Mouse (Mus musculus) intestine, embryonic 16.5 days (tissue): ENCODE results near the gene Apoh. TPM values are rescaled to one million over a fixed set of nuclear protein-coding genes. Genes with fewer than 3 reads are reported as not detected.

ENCODE experiments used
- ATAC-seq: fragments of 200-750 bp; cut with Nextera tagmentation; 2 replicates; pipeline ENCODE4 v1.8.0; 2017; ENCODE audit warnings: moderate TSS enrichment, moderate library complexity
- H3K27ac ChIP-seq: fragments of 300-500 bp; sonication (generic); 2 replicates; pipeline ENCODE4 v1.5.1; 2014; ENCODE audit warnings: mild to moderate bottlenecking, low read length
- H3K27me3 ChIP-seq: fragments of 300-500 bp; sonication (generic); replicated peaks from 2 replicates; pipeline ENCODE4 v1.6.1; 2014; ENCODE audit warnings: low read length, control low read depth, mixed read lengths; ENCODE audit not compliant: control insufficient read depth, insufficient read depth
- H3K36me3 ChIP-seq: fragments of 300-500 bp; sonication (generic); 2 replicates; pipeline ENCODE4 v1.6.1; 2014; ENCODE audit warnings: low read length, control low read depth; ENCODE audit not compliant: control insufficient read depth, insufficient read depth
- H3K4me1 ChIP-seq: fragments of 300-500 bp; sonication (generic); 2 replicates; pipeline ENCODE4 v1.6.1; 2014; ENCODE audit warnings: low read length, control low read depth, mixed read lengths; ENCODE audit not compliant: control insufficient read depth, insufficient read depth
- H3K4me2 ChIP-seq: fragments of 300-500 bp; sonication (generic); 2 replicates; pipeline ENCODE4 v1.6.1; 2014; ENCODE audit warnings: low read depth, low read length, control low read depth
- H3K4me3 ChIP-seq: fragments of 300-500 bp; sonication (generic); 2 replicates; pipeline ENCODE4 v1.5.1; 2014; ENCODE audit warnings: mild to moderate bottlenecking, low read length
- H3K9ac ChIP-seq: fragments of 300-500 bp; sonication (generic); 2 replicates; pipeline ENCODE4 v1.6.1; 2014; ENCODE audit warnings: low read depth, low read length
- H3K9me3 ChIP-seq: fragments of 300-500 bp; sonication (generic); 2 replicates; pipeline ENCODE4 v1.6.1; 2016; ENCODE audit warnings: low read length, control low read depth; ENCODE audit not compliant: control insufficient read depth
- WGBS: fragments of 180-500 bp; shearing (Covaris S2); extraction: QIAGEN DNeasy Blood & Tissue Kit; methylation state at CpG from one replicate; pipeline ENCODE4 v1.1.7; 2014; 5-methylcytosine and 5-hydroxymethylcytosine counted together
- polyA plus RNA-seq: library from polyadenylated mRNA; unstranded; fragments of >200 nt; fragmentation: Nextera tagmentation; extraction: Ambion mirVana; gene quantifications from 2 replicates; pipeline ENCODE4 v1.2.1, GENCODE M21; 2015

Apoh gene
- polyA plus RNA-seq, 1 experiment from 2014 or later = 11.5 TPM

DNA sequence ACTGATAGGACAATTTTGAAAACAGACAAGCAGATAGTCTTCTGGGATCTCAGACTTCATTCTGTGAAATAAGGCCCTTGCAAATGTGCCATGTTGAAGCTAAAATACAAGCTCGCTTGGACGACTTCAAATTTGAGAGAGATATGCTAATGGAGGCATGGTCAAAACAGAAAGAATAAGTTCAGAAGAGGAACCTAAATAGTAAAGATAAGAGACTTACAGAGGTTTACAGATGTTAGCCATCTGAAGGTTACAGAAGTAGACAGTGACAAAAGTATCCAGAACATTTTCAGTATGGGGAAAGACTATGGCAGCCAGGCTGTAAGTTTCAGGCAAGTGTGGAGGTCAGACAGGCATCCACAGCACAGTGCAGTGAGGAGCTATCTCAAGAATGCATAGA, 21.0 kb upstream of the Apoh start:
- WGBS = 85% methylated on average over 2 of the region's 2 CpGs
- no peaks in the 10 kb centered on the region for H3K36me3 ChIP-seq

DNA sequence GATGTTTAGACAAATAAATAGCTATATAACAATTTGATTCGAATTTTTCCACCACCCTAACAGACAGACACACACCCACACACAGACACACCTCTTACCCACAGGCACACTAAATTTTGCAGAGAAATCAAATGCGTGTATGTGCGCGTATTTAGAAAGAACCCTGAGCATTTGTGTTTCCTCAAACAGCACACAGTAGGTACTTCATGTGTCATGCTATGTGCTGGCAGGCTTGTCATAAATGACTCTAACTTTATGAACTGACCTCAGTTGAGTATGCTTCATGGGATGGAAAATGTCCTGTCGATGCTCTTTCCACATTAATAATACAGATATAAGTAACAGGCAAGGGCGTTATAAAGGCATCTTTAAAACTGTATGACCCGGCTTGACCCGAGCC, 17.2 kb upstream of the Apoh start:
- Histone ChIP-seq H3K27me3 (no peaks in the 10 kb centered on the region), H3K4me2 (no peak overlapping the region), H3K9me3 (no peaks in the 10 kb centered on the region), H3K4me1 (peaks cover 15% of the 10 kb centered on the region; the same call in 1 of the 2 replicates), H3K9ac (no peak overlapping the region), H3K36me3 (no peaks in the 10 kb centered on the region), H3K27ac (no peak overlapping the region), H3K4me3 (no peak overlapping the region)
- WGBS = 83% methylated on average over 8 of the region's 8 CpGs
- ATAC-seq = no peak

More for the DNA sequence above, 21.0 kb upstream of the Apoh start:
- Histone ChIP-seq H3K27ac (no peak overlapping the region), H3K9me3 (no peaks in the 10 kb centered on the region), H3K9ac (no peak overlapping the region), H3K4me3 (no peak overlapping the region), H3K4me1 (0 out of 2 replicates have a peak, but pooled peaks cover 6% of the 10 kb centered on the region), H3K27me3 (no peaks in the 10 kb centered on the region), H3K4me2 (no peak overlapping the region)
- ATAC-seq = no peak

DNA sequence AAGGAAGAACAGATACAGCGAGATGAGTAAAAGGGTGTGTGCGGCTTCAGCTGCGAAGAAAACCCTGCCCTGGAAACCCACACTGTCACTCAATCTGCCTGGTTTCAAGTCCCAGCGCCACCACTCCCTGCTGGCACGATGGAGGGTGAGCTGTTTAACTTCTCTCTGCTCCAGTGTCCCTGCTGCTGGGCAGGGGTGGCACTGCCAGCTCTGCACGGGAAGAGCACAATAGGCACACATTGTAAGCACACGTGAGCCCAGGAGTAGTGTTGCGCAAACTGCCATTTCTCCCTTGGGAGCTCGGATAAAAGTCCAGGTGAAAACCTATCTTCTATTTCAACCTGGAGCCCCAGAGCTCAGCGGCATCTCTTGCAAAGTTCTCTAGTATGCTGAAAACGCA, 12.3 kb upstream of the Apoh start:
- 80% methylated on average over 11 of the region's 11 CpGs for WGBS
- no peak overlapping the region for H3K9ac ChIP-seq
- ATAC-seq = no peak

DNA sequence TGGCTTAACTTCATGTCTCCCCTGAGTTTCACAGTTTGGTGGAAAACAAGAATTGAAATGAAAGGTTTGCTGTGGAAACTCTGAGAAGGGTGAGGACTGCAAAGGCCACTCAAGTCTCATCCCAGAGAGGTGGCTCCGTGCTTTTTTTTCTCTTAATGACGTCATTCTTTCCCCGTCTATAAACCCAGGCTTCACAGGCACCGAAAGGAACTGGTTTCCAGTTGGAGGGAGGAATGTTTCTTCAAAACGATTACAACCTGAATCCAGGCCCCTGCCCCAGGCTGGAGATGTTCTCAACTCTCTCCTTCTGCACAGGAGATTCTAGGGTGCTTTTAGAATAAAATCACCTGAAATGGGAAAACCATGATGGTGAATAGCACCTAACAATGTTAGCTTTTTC, 10.1 kb upstream of the Apoh start:
- Histone ChIP-seq H3K4me1 (peaks cover 24% of the 10 kb centered on the region), H3K27me3 (no peaks in the 10 kb centered on the region), H3K9me3 (no peaks in the 10 kb centered on the region), H3K27ac (no peak overlapping the region), H3K9ac (no peak overlapping the region), H3K4me3 (no peak overlapping the region), H3K4me2 (no peak overlapping the region), H3K36me3 (no peaks in the 10 kb centered on the region)
- ATAC-seq = no peak
- 37% methylated on average over 5 of the region's 5 CpGs for WGBS

More for the DNA sequence above, 12.3 kb upstream of the Apoh start:
- peaks cover 20% of the 10 kb centered on the region; the same call in 1 of the 2 replicates for H3K4me1 ChIP-seq
- no peaks in the 10 kb centered on the region for H3K9me3 ChIP-seq
- H3K4me3 ChIP-seq = no peak overlapping the region
- no peak overlapping the region for H3K27ac ChIP-seq
- no peak overlapping the region for H3K4me2 ChIP-seq
- H3K27me3 ChIP-seq = no peaks in the 10 kb centered on the region
- no peaks in the 10 kb centered on the region for H3K36me3 ChIP-seq

DNA sequence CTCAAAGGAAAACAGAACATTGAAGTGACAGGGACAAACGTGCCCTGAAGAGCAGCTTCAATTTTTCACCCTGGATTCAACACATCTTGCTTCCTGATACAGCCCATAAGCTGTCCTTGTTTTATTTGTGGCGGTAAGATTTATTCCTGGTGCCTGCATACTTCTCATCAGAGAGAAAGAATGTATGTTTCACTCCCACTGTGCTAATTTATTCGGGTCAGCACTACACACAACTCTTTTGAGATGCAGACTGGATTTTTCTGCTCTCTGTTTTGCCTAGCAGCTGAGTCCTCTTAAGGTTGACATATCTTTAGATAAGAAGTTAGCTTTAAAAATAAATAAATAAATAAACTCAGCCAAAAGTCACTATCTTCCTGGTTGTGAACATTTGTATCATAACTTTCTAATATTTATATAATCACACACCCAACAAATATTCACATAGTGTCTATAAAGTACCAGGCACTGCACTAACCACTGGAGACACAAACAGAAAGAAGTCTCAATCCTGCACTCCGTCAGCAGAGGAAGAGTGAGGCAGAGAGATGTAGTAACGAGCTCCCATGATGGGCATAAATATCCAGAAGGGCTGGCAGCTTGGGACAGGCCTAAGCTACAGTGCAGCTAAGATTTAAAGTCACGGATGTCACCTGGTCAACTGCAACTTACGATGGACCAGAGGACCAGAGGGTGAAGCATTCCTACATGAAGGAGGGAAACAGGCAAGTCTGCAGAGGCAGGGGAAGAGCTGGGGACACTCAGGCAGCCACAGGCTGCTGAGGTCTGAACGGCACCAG, 9.4 kb upstream of the Apoh start:
- H3K4me1 ChIP-seq = peaks cover 24% of the 10 kb centered on the region
- WGBS = 57% methylated on average over 8 of the region's 8 CpGs
- no peak overlapping the region for H3K27ac ChIP-seq
- no peak overlapping the region for H3K9ac ChIP-seq
- no peaks in the 10 kb centered on the region for H3K36me3 ChIP-seq
- no peak overlapping the region for H3K4me3 ChIP-seq
- H3K9me3 ChIP-seq = no peaks in the 10 kb centered on the region
- ATAC-seq = no peak
- H3K4me2 ChIP-seq = no peak overlapping the region
- no peaks in the 10 kb centered on the region for H3K27me3 ChIP-seq

DNA sequence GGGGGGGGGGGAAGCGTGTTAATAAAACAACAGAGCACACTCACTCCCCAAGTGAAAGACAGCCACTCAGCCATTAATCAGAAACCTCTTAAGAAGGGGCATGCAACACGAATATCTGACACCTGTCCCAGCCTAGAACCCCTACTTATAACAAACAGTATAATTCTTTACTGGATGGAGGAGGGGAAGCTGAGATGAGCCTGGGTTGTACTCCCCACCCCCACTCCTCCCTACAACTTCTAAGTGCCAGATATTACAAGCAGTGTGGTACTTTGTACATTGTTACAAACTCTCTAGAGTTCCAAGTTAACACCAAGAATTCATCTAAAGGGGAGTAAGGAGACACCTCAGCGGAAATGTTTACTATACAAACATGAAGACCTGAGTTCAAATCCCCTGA, 8.5 kb upstream of the Apoh start:
- Histone ChIP-seq H3K4me3 (no peak overlapping the region), H3K9ac (no peak overlapping the region), H3K27ac (no peak overlapping the region), H3K27me3 (no peaks in the 10 kb centered on the region), H3K4me2 (no peak overlapping the region), H3K36me3 (no peaks in the 10 kb centered on the region), H3K9me3 (no peaks in the 10 kb centered on the region), H3K4me1 (peaks cover 22% of the 10 kb centered on the region)
- no peak for ATAC-seq
- 66% methylated on average over 3 of the region's 3 CpGs for WGBS

DNA sequence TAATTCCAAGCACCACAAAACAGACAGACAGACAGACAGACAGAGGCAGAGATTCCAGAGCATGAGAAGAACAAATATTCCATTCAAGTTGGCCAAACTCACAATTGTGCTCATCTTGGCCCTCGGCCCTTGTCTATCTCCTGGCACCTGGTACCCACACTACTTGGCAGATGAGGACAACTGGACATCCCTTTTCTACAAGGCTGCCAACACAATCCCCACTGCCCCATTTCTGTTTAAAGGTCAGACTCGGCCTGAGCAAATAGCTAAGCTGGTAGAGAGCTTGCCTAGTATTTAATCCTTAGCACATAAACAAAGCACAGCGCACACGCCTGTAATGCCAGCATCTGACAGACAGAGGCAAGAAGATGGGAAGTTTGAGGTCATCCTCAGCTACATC, 7.6 kb upstream of the Apoh start:
- H3K27ac ChIP-seq = no peak overlapping the region
- 89% methylated on average over 4 of the region's 4 CpGs for WGBS

DNA sequence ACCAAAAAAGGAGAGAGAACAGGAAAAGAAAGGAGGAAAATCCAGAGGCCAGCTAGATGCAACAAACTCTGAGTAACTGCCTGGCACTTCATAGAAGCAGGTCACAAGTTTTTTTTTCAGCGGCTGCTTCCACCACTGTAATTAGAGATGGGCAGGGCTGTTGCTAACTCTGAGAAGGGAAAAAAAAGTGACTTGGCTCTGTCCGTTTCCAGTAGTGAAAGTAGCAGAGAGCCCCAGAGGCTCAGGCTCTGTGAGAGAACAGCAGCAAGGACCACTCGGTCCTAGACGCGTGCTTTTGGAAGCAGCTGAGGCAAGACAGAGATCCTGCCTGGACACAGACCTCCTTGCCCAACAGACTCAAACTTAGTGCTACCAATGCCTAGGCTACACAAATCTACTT, 6.7 kb upstream of the Apoh start:
- no peaks in the 10 kb centered on the region for H3K27me3 ChIP-seq
- 48% methylated on average over 5 of the region's 5 CpGs for WGBS
- ATAC-seq = no peak
- no peak overlapping the region for H3K4me2 ChIP-seq
- H3K4me3 ChIP-seq = no peak overlapping the region
- no peaks in the 10 kb centered on the region for H3K36me3 ChIP-seq
- peaks cover 15% of the 10 kb centered on the region for H3K4me1 ChIP-seq
- no peak overlapping the region for H3K27ac ChIP-seq
- H3K9ac ChIP-seq = no peak overlapping the region
- no peaks in the 10 kb centered on the region for H3K9me3 ChIP-seq

More for the DNA sequence above, 7.6 kb upstream of the Apoh start:
- H3K27me3 ChIP-seq = no peaks in the 10 kb centered on the region
- no peaks in the 10 kb centered on the region for H3K9me3 ChIP-seq
- peaks cover 20% of the 10 kb centered on the region for H3K4me1 ChIP-seq
- no peak overlapping the region for H3K4me3 ChIP-seq
- no peak overlapping the region for H3K4me2 ChIP-seq
- H3K36me3 ChIP-seq = no peaks in the 10 kb centered on the region
- no peak for ATAC-seq
- H3K9ac ChIP-seq = no peak overlapping the region

DNA sequence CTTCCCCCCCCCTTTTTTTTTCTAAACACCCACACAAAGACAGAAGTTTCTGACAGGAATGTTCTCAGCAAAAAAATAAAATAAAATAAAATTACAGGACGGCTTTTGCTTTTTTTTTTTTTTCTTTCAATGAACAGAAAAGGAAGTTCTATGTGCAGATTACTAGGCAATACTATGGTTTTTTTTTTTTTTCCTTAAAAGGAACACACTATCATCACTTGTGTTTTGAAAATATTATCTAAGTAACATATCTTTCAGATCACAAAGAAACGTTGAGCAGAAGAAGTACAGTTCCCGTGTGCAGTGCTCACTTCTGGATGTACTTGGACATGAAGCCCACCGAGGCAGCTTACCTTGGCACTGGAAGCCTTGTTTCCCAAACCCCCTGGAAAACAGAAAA, 2.9 kb upstream of the Apoh start:
- H3K4me1 ChIP-seq = peaks cover 17% of the 10 kb centered on the region
- no peak for ATAC-seq
- 84% methylated on average over 4 of the region's 4 CpGs for WGBS

DNA sequence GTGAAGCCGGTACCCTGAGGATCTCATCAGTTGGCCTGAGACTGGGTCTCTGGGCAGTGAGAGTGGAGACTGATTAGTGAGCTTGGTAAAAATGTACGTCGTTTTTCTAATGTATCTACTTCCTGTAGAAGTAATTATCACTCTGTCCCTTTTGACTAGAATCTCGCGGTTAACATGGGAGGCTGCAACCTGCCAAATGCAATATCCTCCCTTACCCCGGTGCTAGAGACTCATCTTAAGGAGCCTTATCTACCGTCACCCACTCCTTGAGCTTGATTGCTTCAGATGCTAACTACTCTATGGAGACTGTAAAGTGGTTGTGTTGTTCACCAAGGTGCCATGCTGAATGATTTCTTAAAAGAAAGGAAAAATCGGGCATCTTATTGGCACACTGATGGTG, 1.4 kb upstream of the Apoh start:
- H3K27ac ChIP-seq = no peak overlapping the region
- no peak for ATAC-seq
- H3K4me2 ChIP-seq = peak overlapping the region; percentile 83
- peak overlapping the region; percentile 79 for H3K4me3 ChIP-seq
- H3K36me3 ChIP-seq = no peaks in the 10 kb centered on the region
- 44% methylated on average over 8 of the region's 8 CpGs for WGBS
- peaks cover 11% of the 10 kb centered on the region for H3K4me1 ChIP-seq
- no peaks in the 10 kb centered on the region for H3K9me3 ChIP-seq
- peak overlapping the region; percentile 86 for H3K9ac ChIP-seq
- no peaks in the 10 kb centered on the region for H3K27me3 ChIP-seq

More for the DNA sequence above, 2.9 kb upstream of the Apoh start:
- Histone ChIP-seq H3K36me3 (no peaks in the 10 kb centered on the region), H3K4me2 (no peak overlapping the region), H3K9ac (no peak overlapping the region), H3K27me3 (no peaks in the 10 kb centered on the region), H3K4me3 (no peak overlapping the region), H3K27ac (no peak overlapping the region), H3K9me3 (no peaks in the 10 kb centered on the region)
